Mouse (Mus musculus): ENCODE measurements around the gene Znrf1. TPM values are rescaled to one million over a fixed set of nuclear protein-coding genes. Genes with fewer than 3 reads are reported as not detected.
A peak's percentile ranks its signal among the peaks of the same experiment; 100 is the strongest.

Gene Znrf1
- total RNA-seq, 2 experiments from 2014 or later: 97.9 to 102 TPM

GRCm38 (mm10) chr8:111567571-111567970 lies 31.7 kb downstream of the Znrf1 start:
- DNase-seq (ENCODE audit: low spot score in 2 of 2): no peak

- DNase-seq (ENCODE audit: low spot score in 2 of 2): no peak
Observed at GRCm38 (mm10) chr8:111568029-111568428, 32.1 kb downstream of the Znrf1 start.

GRCm38 (mm10) chr8:111569926-111570325 lies 34.0 kb downstream of the Znrf1 start:
- no peak for DNase-seq (ENCODE audit: low spot score in 2 of 2)

- no peak for DNase-seq (ENCODE audit: low spot score in 2 of 2)
Observed at GRCm38 (mm10) chr8:111570432-111570831, 34.5 kb downstream of the Znrf1 start.

- no peak for DNase-seq (ENCODE audit: low spot score in 2 of 2)
Observed at GRCm38 (mm10) chr8:111571661-111572060, 35.8 kb downstream of the Znrf1 start.

- no peak for DNase-seq (ENCODE audit: low spot score in 2 of 2)
Observed at GRCm38 (mm10) chr8:111572431-111572830, 36.5 kb downstream of the Znrf1 start.

GRCm38 (mm10) chr8:111573583-111573982 lies 37.7 kb downstream of the Znrf1 start:
- DNase-seq (ENCODE audit: low spot score in 2 of 2): no peak

GRCm38 (mm10) chr8:111574016-111574415 lies 38.1 kb downstream of the Znrf1 start:
- DNase-seq (ENCODE audit: low spot score in 2 of 2): no peak

- DNase-seq (ENCODE audit: low spot score in 2 of 2): no peak
Observed at GRCm38 (mm10) chr8:111575492-111575891, 39.6 kb downstream of the Znrf1 start.

- no peak for DNase-seq (ENCODE audit: low spot score in 2 of 2)
Observed at GRCm38 (mm10) chr8:111576501-111576900, 40.6 kb downstream of the Znrf1 start.

GRCm38 (mm10) chr8:111577880-111578533 lies 42.1 kb downstream of the Znrf1 start:
- no peak for DNase-seq (ENCODE audit: low spot score in 2 of 2)

- DNase-seq (ENCODE audit: low spot score in 2 of 2): no peak
Observed at GRCm38 (mm10) chr8:111579318-111579717, 43.4 kb downstream of the Znrf1 start.

- DNase-seq (ENCODE audit: low spot score in 2 of 2): no peak
Observed at GRCm38 (mm10) chr8:111580306-111580705, 44.4 kb downstream of the Znrf1 start.

GRCm38 (mm10) chr8:111582386-111582785 lies 46.5 kb downstream of the Znrf1 start:
- DNase-seq (ENCODE audit: low spot score in 2 of 2): peak in 1 of 2 experiments; percentile 43

GRCm38 (mm10) chr8:111584946-111585345 lies 49.0 kb downstream of the Znrf1 start:
- DNase-seq (ENCODE audit: low spot score in 2 of 2): no peak

- no peak for DNase-seq (ENCODE audit: low spot score in 2 of 2)
Observed at GRCm38 (mm10) chr8:111587545-111588094, 51.7 kb downstream of the Znrf1 start.

GRCm38 (mm10) chr8:111588336-111588735 lies 52.4 kb downstream of the Znrf1 start:
- DNase-seq (ENCODE audit: low spot score in 2 of 2): no peak

- DNase-seq (ENCODE audit: low spot score in 2 of 2): no peak
Observed at GRCm38 (mm10) chr8:111590214-111590613, 54.3 kb downstream of the Znrf1 start.

- no peak for DNase-seq (ENCODE audit: low spot score in 2 of 2)
Observed at GRCm38 (mm10) chr8:111591176-111591575, 55.3 kb downstream of the Znrf1 start.

GRCm38 (mm10) chr8:111592390-111592910 lies 56.6 kb downstream of the Znrf1 start:
- no peak for DNase-seq (ENCODE audit: low spot score in 2 of 2)

- no peak for DNase-seq (ENCODE audit: low spot score in 2 of 2)
Observed at GRCm38 (mm10) chr8:111594044-111594840, 58.3 kb downstream of the Znrf1 start.

GRCm38 (mm10) chr8:111594951-111595350 lies 59.1 kb downstream of the Znrf1 start:
- no peak for DNase-seq (ENCODE audit: low spot score in 2 of 2)

All from layer of hippocampus, adult 18-20 months (tissue).